Mouse (Mus musculus) E14TG2a.4 (cell line): Measurements from ENCODE around the gene Pcsk5.

ENCODE experiments used
- CTCF ChIP-seq: conservative IDR thresholded peaks from 2 replicates; pipeline ENCODE4 v1.5.1; 2014; ENCODE audit warnings: low read length
- POU5F1 ChIP-seq: IDR thresholded peaks from 2 replicates; pipeline ENCODE4 v1.6.1; 2014; ENCODE audit warnings: low read length, borderline replicate concordance

GRCm38 (mm10) chr19:17567264-17567663, 270.2 kb downstream of the Pcsk5 start:
- TF ChIP-seq POU5F1: no peak
- TF ChIP-seq CTCF: no peak
